Mouse (Mus musculus): ENCODE data around the gene Ppp1r15a. TPM values are rescaled to one million over a fixed set of nuclear protein-coding genes. Genes with fewer than 3 reads are reported as not detected.

The Ppp1r15a gene
- 10 to 100 TPM; 47.1 to 48.6 TPM for total RNA-seq (2021)
- long read RNA-seq, experiment 1, transcript Ppp1r15a-201 (3 exons, 2,333 nt): major isoform, 38 of 49 reads
- long read RNA-seq, experiment 1, transcript Ppp1r15a-202 (2 exons, 2,809 nt): minor isoform, 7 of 49 reads
- long read RNA-seq, experiment 1, partial matches to known transcripts: 0 of 49 reads
- long read RNA-seq, experiment 1, other reads (novel, unspliced or antisense): 4 of 49 reads
- long read RNA-seq, experiment 2, transcript Ppp1r15a-202 (2 exons, 2,809 nt): minor isoform, 6 of 56 reads
- long read RNA-seq, experiment 2, transcript Ppp1r15a-201 (3 exons, 2,333 nt): major isoform, 45 of 56 reads
- long read RNA-seq, experiment 2, partial matches to known transcripts: 3 of 56 reads
- long read RNA-seq, experiment 2, other reads (novel, unspliced or antisense): 2 of 56 reads

GRCm38 (mm10) chr7:45525809-45526473, at the start of gene Ppp1r15a, which contains the start of gene Plekha4:
Ppp1r15a (minus strand) TSS chr7:45526268.
Plekha4 (plus strand) TSS chr7:45526330.
- DNase-seq (ENCODE audit: low spot score in 2 of 2): peak; percentile 98

- no peak for DNase-seq (ENCODE audit: low spot score in 2 of 2)
Measured at GRCm38 (mm10) chr7:45574472-45575379, 48.7 kb upstream of the Ppp1r15a start.

- no peak for DNase-seq (ENCODE audit: low spot score in 2 of 2)
Measured at GRCm38 (mm10) chr7:45573954-45574353, 47.9 kb upstream of the Ppp1r15a start.

- DNase-seq (ENCODE audit: low spot score in 2 of 2): no peak
Measured at GRCm38 (mm10) chr7:45571966-45572365, 45.9 kb upstream of the Ppp1r15a start.

- peak; percentile 79 to 84 for DNase-seq (ENCODE audit: low spot score in 2 of 2)
Measured at GRCm38 (mm10) chr7:45570103-45570741, 44.2 kb upstream of the Ppp1r15a start, which contains the start of gene Bcat2. Bcat2 (plus strand) TSS chr7:45570153.

- no peak for DNase-seq (ENCODE audit: low spot score in 2 of 2)
Measured at GRCm38 (mm10) chr7:45568601-45569473, 42.8 kb upstream of the Ppp1r15a start.

- peak; percentile 80 to 82 for DNase-seq (ENCODE audit: low spot score in 2 of 2)
Measured at GRCm38 (mm10) chr7:45567780-45568516, 41.9 kb upstream of the Ppp1r15a start.

GRCm38 (mm10) chr7:45567112-45567779, 41.2 kb upstream of the Ppp1r15a start:
- DNase-seq (ENCODE audit: low spot score in 2 of 2): no peak

- DNase-seq (ENCODE audit: low spot score in 2 of 2): no peak
Measured at GRCm38 (mm10) chr7:45565446-45565845, 39.4 kb upstream of the Ppp1r15a start.

GRCm38 (mm10) chr7:45564811-45565210, 38.7 kb upstream of the Ppp1r15a start:
- no peak for DNase-seq (ENCODE audit: low spot score in 2 of 2)

GRCm38 (mm10) chr7:45561624-45562520, 35.8 kb upstream of the Ppp1r15a start:
- no peak for DNase-seq (ENCODE audit: low spot score in 2 of 2)

- DNase-seq (ENCODE audit: low spot score in 2 of 2): peak; percentile 74 to 79
Measured at GRCm38 (mm10) chr7:45560843-45561623, 35.0 kb upstream of the Ppp1r15a start.

GRCm38 (mm10) chr7:45560241-45560640, 34.2 kb upstream of the Ppp1r15a start:
- DNase-seq (ENCODE audit: low spot score in 2 of 2): no peak

GRCm38 (mm10) chr7:45558907-45559306, 32.8 kb upstream of the Ppp1r15a start:
- DNase-seq (ENCODE audit: low spot score in 2 of 2): no peak

GRCm38 (mm10) chr7:45555787-45556186, 29.7 kb upstream of the Ppp1r15a start:
- DNase-seq (ENCODE audit: low spot score in 2 of 2): peak; percentile 81 to 85

GRCm38 (mm10) chr7:45554744-45555143, 28.7 kb upstream of the Ppp1r15a start, which contains the start of gene Hsd17b14:
Hsd17b14 (plus strand) TSS chr7:45554893.
- DNase-seq (ENCODE audit: low spot score in 2 of 2): no peak

All from adrenal gland, adult 18-20 months (tissue).